Mouse (Mus musculus) liver, adult (tissue): ENCODE results near the gene Nfia.

Experiments used
- GATA4 ChIP-seq: IDR thresholded peaks from 2 replicates; pipeline ENCODE4 v1.6.1; 2014; ENCODE audit warnings: mild to moderate bottlenecking, low read length; ENCODE audit not compliant: insufficient replicate concordance

Nfia gene

GRCm38 (mm10) chr4:97775494-97776265 is 3.1 kb downstream of the Nfia start:
- no peak for TF ChIP-seq GATA4

GRCm38 (mm10) chr4:97776388-97777080 is 4.0 kb downstream of the Nfia start:
- no peak for TF ChIP-seq GATA4

- no peak for TF ChIP-seq GATA4
These were observed 4.7 kb downstream of the Nfia start for GRCm38 (mm10) chr4:97777081-97777705.

GRCm38 (mm10) chr4:97777706-97778176 is 5.2 kb downstream of the Nfia start, which contains the start of gene E130114P18Rik:
TSS of gene E130114P18Rik (minus strand) at chr4:97778078.
- no peak for TF ChIP-seq GATA4

GRCm38 (mm10) chr4:97778211-97779002 is 5.9 kb downstream of the Nfia start:
- TF ChIP-seq GATA4 = no peak

GRCm38 (mm10) chr4:97779003-97779930 is 6.7 kb downstream of the Nfia start:
- TF ChIP-seq GATA4 = no peak

- TF ChIP-seq GATA4 = no peak
These were observed 7.5 kb downstream of the Nfia start for GRCm38 (mm10) chr4:97780024-97780423.

- TF ChIP-seq GATA4 = no peak
These were observed 8.3 kb downstream of the Nfia start for GRCm38 (mm10) chr4:97780666-97781435.

GRCm38 (mm10) chr4:97782069-97782468 is 9.5 kb downstream of the Nfia start:
- TF ChIP-seq GATA4 = no peak

- TF ChIP-seq GATA4 = no peak
These were observed 10.0 kb downstream of the Nfia start for GRCm38 (mm10) chr4:97782497-97782896.

- TF ChIP-seq GATA4 = no peak
These were observed 10.7 kb downstream of the Nfia start for GRCm38 (mm10) chr4:97783073-97783879.

GRCm38 (mm10) chr4:97784236-97784635 is 11.7 kb downstream of the Nfia start:
- TF ChIP-seq GATA4 = no peak
